Mouse (Mus musculus): ENCODE data around the gene Calcoco2. TPM values are rescaled to one million over a fixed set of nuclear protein-coding genes. Genes with fewer than 3 reads are reported as not detected.
"Not testable (repeated sequence)": the region's sequence is repeated elsewhere in the genome, so short reads cannot be mapped to it uniquely, and the experiment has no call there.

Calcoco2 gene
- polyA plus RNA-seq, 1 experiment from 2014 or later = not detected

DNA sequence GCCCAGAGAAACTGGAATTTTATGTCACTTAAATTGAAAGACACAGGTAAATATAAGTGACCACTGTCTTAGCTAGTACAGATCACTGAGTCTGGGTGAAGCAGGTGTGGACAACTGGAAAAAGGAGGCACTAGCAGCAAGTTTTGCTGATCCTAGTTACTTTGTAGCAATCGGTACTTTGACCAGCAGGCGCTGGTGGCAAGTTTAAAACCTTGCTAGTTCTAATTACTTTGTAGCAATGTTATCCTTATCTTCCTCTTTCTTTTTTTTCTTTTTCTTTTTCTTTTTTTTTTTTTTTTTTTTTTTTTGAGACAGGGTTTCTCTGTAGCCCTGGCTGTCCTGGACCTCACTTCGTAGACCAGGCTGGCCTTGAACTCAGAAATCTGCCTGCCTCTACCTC is 4.4 kb upstream of the Calcoco2 start:
- no peak overlapping the region for H3K9ac ChIP-seq (ENCODE audit: low read length)
- H3K36me3 ChIP-seq (ENCODE audit: control insufficient read depth, insufficient read depth, low read length) = no peaks in the 10 kb centered on the region
- no peaks in the 10 kb centered on the region for H3K9me3 ChIP-seq (ENCODE audit: control insufficient read depth, low read length)
- TF ChIP-seq EP300 (optimal IDR thresholded peaks at IDR 0.05) (no peak), CTCF (IDR thresholded peaks at IDR 0.05; ENCODE audit: low read depth) (no peak)
- DNase-seq (ENCODE audit: low spot score) = no peak
- H3K4me2 ChIP-seq (replicated peaks; ENCODE audit: low read depth) = no peak overlapping the region
- no peak for ATAC-seq (ENCODE audit: low FRiP score, low TSS enrichment)
- H3K4me3 ChIP-seq (ENCODE audit: low read depth, low read length) = no peak overlapping the region
- no peak overlapping the region for H3K27ac ChIP-seq (replicated peaks)
- no peaks in the 10 kb centered on the region for H3K27me3 ChIP-seq (ENCODE audit: control insufficient read depth, insufficient read depth, low read length)
- 91% methylated on average over 3 of the region's 3 CpGs for WGBS
- H3K4me1 ChIP-seq (replicated peaks; ENCODE audit: control insufficient read depth, insufficient read depth) = no peaks in the 10 kb centered on the region

DNA sequence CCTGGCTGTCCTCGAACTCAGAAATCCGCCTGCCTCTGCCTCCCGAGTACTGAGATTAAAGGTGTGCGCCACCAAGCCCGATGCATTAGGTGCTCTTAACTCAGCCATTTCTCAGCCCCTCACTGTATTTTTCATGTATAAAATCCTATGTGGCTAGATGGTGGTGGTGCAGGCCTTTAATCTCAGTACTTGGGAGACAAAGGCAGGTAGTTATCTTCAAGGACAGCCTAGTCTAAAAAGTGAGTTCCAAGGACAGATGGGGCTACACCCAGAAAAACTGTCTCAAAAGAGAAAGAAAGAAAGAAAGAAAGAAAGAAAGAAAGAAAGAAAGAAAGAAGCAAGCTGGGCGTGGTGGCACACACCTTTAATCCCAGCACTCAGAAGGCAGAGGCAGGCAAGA is 3.7 kb upstream of the Calcoco2 start:
- TF ChIP-seq EP300 (optimal IDR thresholded peaks at IDR 0.05) (no peak), CTCF (IDR thresholded peaks at IDR 0.05; ENCODE audit: low read depth) (no peak)
- H3K27ac ChIP-seq (replicated peaks) = no peak overlapping the region
- 89% methylated on average over 6 of the region's 6 CpGs for WGBS
- no peaks in the 10 kb centered on the region for H3K27me3 ChIP-seq (ENCODE audit: control insufficient read depth, insufficient read depth, low read length)
- no peak for ATAC-seq (ENCODE audit: low FRiP score, low TSS enrichment)
- no peak overlapping the region for H3K4me3 ChIP-seq (ENCODE audit: low read depth, low read length)
- H3K4me2 ChIP-seq (replicated peaks; ENCODE audit: low read depth) = no peak overlapping the region
- no peaks in the 10 kb centered on the region for H3K4me1 ChIP-seq (replicated peaks; ENCODE audit: control insufficient read depth, insufficient read depth)
- no peak for DNase-seq (ENCODE audit: low spot score)
- H3K9ac ChIP-seq (ENCODE audit: low read length) = no peak overlapping the region
- no peaks in the 10 kb centered on the region for H3K9me3 ChIP-seq (ENCODE audit: control insufficient read depth, low read length)
- H3K36me3 ChIP-seq (ENCODE audit: control insufficient read depth, insufficient read depth, low read length) = no peaks in the 10 kb centered on the region

DNA sequence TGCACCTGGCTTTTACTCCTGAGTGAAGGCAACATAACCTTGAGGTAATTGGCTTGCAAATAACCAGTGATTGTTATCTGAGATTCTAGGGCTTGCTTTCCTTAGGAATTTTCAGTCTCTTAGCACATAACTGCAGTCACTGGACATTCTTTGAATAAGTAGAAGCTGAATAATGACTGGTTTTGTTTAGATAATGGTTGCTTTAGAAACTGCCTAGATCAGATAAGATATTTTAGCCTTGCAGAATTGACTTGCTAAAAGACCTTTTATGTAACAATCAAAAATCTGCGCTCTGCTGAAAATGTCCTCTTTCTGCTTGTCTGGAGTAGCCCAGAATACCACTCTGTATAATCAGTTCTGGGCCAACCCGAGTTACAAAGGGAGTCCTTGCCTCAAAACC is 2.3 kb upstream of the Calcoco2 start:
- Histone ChIP-seq H3K4me2 (replicated peaks; ENCODE audit: low read depth) (no peak overlapping the region), H3K4me3 (ENCODE audit: low read depth, low read length) (no peak overlapping the region), H3K9me3 (ENCODE audit: control insufficient read depth, low read length) (no peaks in the 10 kb centered on the region), H3K36me3 (ENCODE audit: control insufficient read depth, insufficient read depth, low read length) (no peaks in the 10 kb centered on the region), H3K27me3 (ENCODE audit: control insufficient read depth, insufficient read depth, low read length) (no peaks in the 10 kb centered on the region), H3K27ac (replicated peaks) (no peak overlapping the region), H3K4me1 (replicated peaks; ENCODE audit: control insufficient read depth, insufficient read depth) (no peaks in the 10 kb centered on the region), H3K9ac (ENCODE audit: low read length) (no peak overlapping the region)
- no peak for DNase-seq (ENCODE audit: low spot score)
- WGBS = 32% methylated on average over 2 of the region's 2 CpGs
- ATAC-seq (ENCODE audit: low FRiP score, low TSS enrichment) = no peak
- TF ChIP-seq CTCF (IDR thresholded peaks at IDR 0.05; ENCODE audit: low read depth) = no peak
- no peak for TF ChIP-seq EP300 (optimal IDR thresholded peaks at IDR 0.05)

DNA sequence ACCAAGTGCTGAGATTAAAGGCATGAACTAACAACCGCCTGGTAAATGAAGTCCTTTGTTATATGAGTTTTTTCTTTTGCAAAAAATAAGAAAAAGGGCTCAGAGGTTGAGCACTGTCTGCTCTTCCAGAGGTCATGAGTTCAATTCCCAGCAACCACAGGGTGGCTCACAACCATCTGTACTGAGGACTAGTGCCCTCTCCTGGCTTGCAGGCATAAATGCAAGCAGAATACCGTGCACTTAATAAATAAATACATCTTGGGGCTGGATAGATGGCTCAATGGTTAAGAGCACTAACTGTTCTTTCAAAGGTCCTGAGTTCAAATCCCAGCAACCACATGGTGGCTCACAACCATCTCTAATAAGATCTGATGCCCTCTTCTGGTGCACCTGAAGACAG is 814 bp downstream of the Calcoco2 start:
- not testable (repeated sequence) for H3K9me3 ChIP-seq (ENCODE audit: control insufficient read depth, low read length); H3K4me1 ChIP-seq (replicated peaks; ENCODE audit: control insufficient read depth, insufficient read depth); DNase-seq (ENCODE audit: low spot score); H3K36me3 ChIP-seq (ENCODE audit: control insufficient read depth, insufficient read depth, low read length); H3K9ac ChIP-seq (ENCODE audit: low read length); H3K4me3 ChIP-seq (ENCODE audit: low read depth, low read length); H3K4me2 ChIP-seq (replicated peaks; ENCODE audit: low read depth); H3K27me3 ChIP-seq (ENCODE audit: control insufficient read depth, insufficient read depth, low read length); ATAC-seq (ENCODE audit: low FRiP score, low TSS enrichment); H3K27ac ChIP-seq (replicated peaks)
- TF ChIP-seq CTCF (IDR thresholded peaks at IDR 0.05; ENCODE audit: low read depth) = peak; percentile 33
- 57% methylated on average over 2 of the region's 2 CpGs for whole genome bisulfite sequencing

DNA sequence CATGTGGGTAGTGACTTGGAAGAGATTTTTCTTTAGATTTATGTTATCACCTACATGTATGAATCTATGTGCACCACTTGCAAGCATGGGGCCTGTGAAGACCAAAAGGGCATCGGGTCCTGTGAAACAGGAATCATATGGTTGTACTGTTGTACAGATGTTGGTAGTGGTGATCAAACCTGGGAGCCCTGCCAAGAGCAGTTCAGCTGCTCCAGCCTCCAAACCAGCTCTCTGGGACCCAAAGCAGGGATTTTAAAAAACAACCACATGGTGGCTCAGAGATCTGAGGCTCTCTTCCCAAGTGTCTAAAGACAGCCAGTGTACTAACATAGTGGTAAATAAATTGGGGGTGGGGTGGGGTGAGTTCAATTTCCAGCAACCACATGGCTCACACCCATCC is 3.4 kb downstream of the Calcoco2 start:
- WGBS = 46% methylated on average over 1 of the region's 1 CpGs
- Histone ChIP-seq H3K4me3 (ENCODE audit: low read depth, low read length) (no peak overlapping the region), H3K4me2 (replicated peaks; ENCODE audit: low read depth) (no peak overlapping the region), H3K9ac (ENCODE audit: low read length) (no peak overlapping the region), H3K27me3 (ENCODE audit: control insufficient read depth, insufficient read depth, low read length) (no peaks in the 10 kb centered on the region), H3K27ac (replicated peaks) (no peak overlapping the region), H3K36me3 (ENCODE audit: control insufficient read depth, insufficient read depth, low read length) (no peaks in the 10 kb centered on the region), H3K4me1 (replicated peaks; ENCODE audit: control insufficient read depth, insufficient read depth) (no peaks in the 10 kb centered on the region), H3K9me3 (ENCODE audit: control insufficient read depth, low read length) (no peaks in the 10 kb centered on the region)
- TF ChIP-seq EP300 (optimal IDR thresholded peaks at IDR 0.05) = no peak
- no peak for TF ChIP-seq CTCF (IDR thresholded peaks at IDR 0.05; ENCODE audit: low read depth)
- DNase-seq (ENCODE audit: low spot score) (no peak), ATAC-seq (ENCODE audit: low FRiP score, low TSS enrichment) (no peak)

DNA sequence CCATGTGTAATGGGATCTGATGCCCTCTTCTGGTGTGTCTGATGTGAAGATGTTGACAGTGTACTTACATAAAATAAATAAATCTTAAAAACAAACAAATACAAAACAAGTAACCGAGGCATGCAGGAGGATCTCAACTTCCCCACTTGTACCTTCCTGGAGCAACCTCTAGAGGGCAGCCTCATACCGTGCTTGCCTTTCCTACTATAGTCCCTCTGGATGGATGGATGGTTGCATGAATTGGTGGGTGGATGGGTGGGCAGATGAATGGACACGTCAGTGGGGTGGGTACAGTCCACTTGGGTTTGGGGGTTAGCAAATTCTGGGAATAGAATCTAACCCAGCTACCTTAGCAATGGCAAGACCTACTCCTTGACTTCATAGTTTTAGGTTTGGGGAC is 18.4 kb downstream of the Calcoco2 start:
- H3K4me2 ChIP-seq (replicated peaks; ENCODE audit: low read depth) = no peak overlapping the region
- peak; percentile 68 for DNase-seq (ENCODE audit: low spot score)
- ATAC-seq (ENCODE audit: low FRiP score, low TSS enrichment) = 0 out of 2 replicates have a peak, but pooled peaks have one; percentile 31

More for the DNA sequence above, 18.4 kb downstream of the Calcoco2 start:
- H3K27ac ChIP-seq (replicated peaks) = no peak overlapping the region
- H3K27me3 ChIP-seq (ENCODE audit: control insufficient read depth, insufficient read depth, low read length) = no peaks in the 10 kb centered on the region
- WGBS = 9% methylated on average over 3 of the region's 3 CpGs
- no peak overlapping the region for H3K9ac ChIP-seq (ENCODE audit: low read length)
- peak; percentile 98 for TF ChIP-seq CTCF (IDR thresholded peaks at IDR 0.05; ENCODE audit: low read depth)
- no peak for TF ChIP-seq EP300 (optimal IDR thresholded peaks at IDR 0.05)
- no peaks in the 10 kb centered on the region for H3K9me3 ChIP-seq (ENCODE audit: control insufficient read depth, low read length)
- H3K4me1 ChIP-seq (replicated peaks; ENCODE audit: control insufficient read depth, insufficient read depth) = peaks cover 3% of the 10 kb centered on the region; the same call in 1 of the 2 replicates
- H3K36me3 ChIP-seq (ENCODE audit: control insufficient read depth, insufficient read depth, low read length) = no peaks in the 10 kb centered on the region
- H3K4me3 ChIP-seq (ENCODE audit: low read depth, low read length) = no peak overlapping the region
